Mouse (Mus musculus): ENCODE results near the gene Gapdh. TPM values are rescaled to one million over a fixed set of nuclear protein-coding genes. Genes with fewer than 3 reads are reported as not detected.

Gene Gapdh
- polyA plus RNA-seq, 1 experiment = 5,061 TPM

DNA sequence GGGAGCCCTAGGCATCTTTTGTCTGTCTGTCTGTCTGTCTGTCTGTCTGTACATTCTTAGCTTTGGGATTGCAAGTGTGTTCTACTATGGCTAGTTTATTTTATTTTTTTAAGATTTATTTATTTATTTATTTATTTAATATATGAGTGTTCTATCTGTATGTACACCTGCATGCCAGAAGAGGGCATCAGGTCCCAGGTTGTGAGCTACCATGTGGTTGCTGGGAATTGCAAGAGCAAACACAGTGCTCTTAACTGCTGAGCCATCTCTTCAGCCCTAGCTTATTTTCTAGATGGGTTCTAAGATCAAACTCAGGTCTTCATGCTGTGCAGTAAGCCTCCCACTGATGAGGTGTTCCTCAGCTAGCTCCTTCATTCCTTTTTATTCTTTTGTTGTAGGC lies 11.7 kb downstream of the Gapdh start:
- Histone ChIP-seq H3K4me3 (replicated peaks; ENCODE audit: insufficient read depth, low read depth, low read length) (no peak overlapping the region), H3K27me3 (ENCODE audit: control insufficient read depth, insufficient read depth, low read length) (no peaks in the 10 kb centered on the region), H3K27ac (ENCODE audit: insufficient read depth, low read length) (no peak overlapping the region), H3K4me1 (ENCODE audit: control insufficient read depth, insufficient read depth, low read length) (peaks cover 3% of the 10 kb centered on the region)
- DNase-seq = peak in 1 of 2 experiments; percentile 41
- TF ChIP-seq POLR2A (IDR thresholded peaks at IDR 0.05; ENCODE audit: borderline replicate concordance, insufficient read depth, low read length) (no peak), CTCF (IDR thresholded peaks at IDR 0.05; ENCODE audit: borderline replicate concordance, insufficient read depth, low read depth, low read length) (peak; percentile 57)

- no peak overlapping the region for H3K27ac ChIP-seq (ENCODE audit: insufficient read depth, low read length)
- H3K27me3 ChIP-seq (ENCODE audit: control insufficient read depth, insufficient read depth, low read length) = no peaks in the 10 kb centered on the region
- 85% methylated on average over 4 of the region's 4 CpGs for WGBS
- H3K4me1 ChIP-seq (ENCODE audit: control insufficient read depth, insufficient read depth, low read length) = peaks cover 10% of the 10 kb centered on the region
- no peak for DNase-seq
- no peak overlapping the region for H3K4me3 ChIP-seq (replicated peaks; ENCODE audit: insufficient read depth, low read depth, low read length)
- no peak for TF ChIP-seq POLR2A (IDR thresholded peaks at IDR 0.05; ENCODE audit: borderline replicate concordance, insufficient read depth, low read length)
- TF ChIP-seq CTCF (IDR thresholded peaks at IDR 0.05; ENCODE audit: borderline replicate concordance, insufficient read depth, low read depth, low read length) = no peak
Measured at GRCm38 (mm10) chr6:125153682-125154081, 12.6 kb downstream of the Gapdh start.

DNA sequence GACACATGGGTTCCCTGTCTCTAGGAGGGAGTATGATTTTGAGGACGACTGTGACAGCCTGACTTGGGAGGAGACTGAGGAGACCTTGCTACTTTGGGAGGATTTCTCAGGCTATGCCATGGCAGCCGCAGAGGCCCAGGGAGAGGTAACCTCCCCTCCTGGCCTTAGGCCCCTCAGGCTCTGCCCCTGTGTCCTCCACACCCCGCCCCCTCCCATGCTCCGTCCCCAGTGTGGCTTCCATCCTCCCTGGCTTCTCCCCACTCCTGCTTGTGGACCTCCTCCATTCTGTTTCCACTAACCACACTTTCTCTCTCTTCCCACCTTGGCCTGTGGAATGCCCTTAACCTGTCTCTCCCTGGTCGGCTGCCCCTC lies 13.3 kb downstream of the Gapdh start:
- no peak overlapping the region for H3K4me3 ChIP-seq (replicated peaks; ENCODE audit: insufficient read depth, low read depth, low read length)
- no peak for TF ChIP-seq CTCF (IDR thresholded peaks at IDR 0.05; ENCODE audit: borderline replicate concordance, insufficient read depth, low read depth, low read length)
- no peak for TF ChIP-seq POLR2A (IDR thresholded peaks at IDR 0.05; ENCODE audit: borderline replicate concordance, insufficient read depth, low read length)
- no peak for DNase-seq
- 82% methylated on average over 5 of the region's 5 CpGs for WGBS
- no peaks in the 10 kb centered on the region for H3K27me3 ChIP-seq (ENCODE audit: control insufficient read depth, insufficient read depth, low read length)
- no peak overlapping the region for H3K27ac ChIP-seq (ENCODE audit: insufficient read depth, low read length)
- H3K4me1 ChIP-seq (ENCODE audit: control insufficient read depth, insufficient read depth, low read length) = peaks cover 16% of the 10 kb centered on the region

DNA sequence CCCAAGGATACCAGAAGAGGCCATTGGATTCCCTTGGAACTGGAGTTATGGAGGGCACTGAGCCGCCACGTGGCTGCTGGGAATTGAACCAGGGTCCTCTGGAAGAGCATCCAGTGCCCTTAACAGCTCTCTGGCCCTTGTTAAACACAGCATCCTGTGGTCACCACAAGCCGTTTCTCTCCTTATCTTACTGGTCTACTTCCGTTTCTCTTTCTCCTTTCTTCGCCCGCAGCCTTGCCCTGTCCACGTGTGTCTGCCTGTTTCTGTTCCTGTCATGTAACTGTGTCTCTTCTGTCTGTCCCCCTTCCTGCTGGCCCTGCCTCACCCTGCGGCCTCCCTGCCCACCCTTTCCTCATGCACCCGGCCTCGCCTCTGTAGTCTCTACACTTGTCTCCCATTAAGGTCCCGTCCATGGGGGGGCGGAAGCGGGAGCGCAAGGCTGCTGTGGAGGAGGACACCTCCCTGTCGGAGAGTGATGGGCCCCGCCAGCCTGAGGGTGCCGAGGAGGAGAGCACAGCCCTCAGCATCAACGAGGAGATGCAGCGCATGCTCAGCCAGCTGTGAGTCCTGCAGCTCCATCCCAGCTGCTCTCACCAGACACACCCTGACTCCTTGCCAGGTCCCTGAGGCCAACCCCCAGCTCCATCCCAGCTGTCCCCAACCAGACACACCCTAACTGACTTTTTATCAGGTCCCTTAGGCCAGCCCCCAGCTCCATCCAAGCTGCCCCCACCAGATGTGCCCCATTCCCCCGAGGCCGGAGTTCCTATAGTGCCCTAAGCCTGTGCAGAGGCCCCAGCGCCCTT lies 13.9 kb downstream of the Gapdh start:
- Histone ChIP-seq H3K4me3 (replicated peaks; ENCODE audit: insufficient read depth, low read depth, low read length) (no peak overlapping the region), H3K27ac (ENCODE audit: insufficient read depth, low read length) (no peak overlapping the region), H3K27me3 (ENCODE audit: control insufficient read depth, insufficient read depth, low read length) (no peaks in the 10 kb centered on the region), H3K4me1 (ENCODE audit: control insufficient read depth, insufficient read depth, low read length) (peaks cover 20% of the 10 kb centered on the region)
- DNase-seq = no peak
- no peak for TF ChIP-seq POLR2A (IDR thresholded peaks at IDR 0.05; ENCODE audit: borderline replicate concordance, insufficient read depth, low read length)
- no peak for TF ChIP-seq CTCF (IDR thresholded peaks at IDR 0.05; ENCODE audit: borderline replicate concordance, insufficient read depth, low read depth, low read length)
- WGBS = 70% methylated on average over 22 of the region's 22 CpGs

DNA sequence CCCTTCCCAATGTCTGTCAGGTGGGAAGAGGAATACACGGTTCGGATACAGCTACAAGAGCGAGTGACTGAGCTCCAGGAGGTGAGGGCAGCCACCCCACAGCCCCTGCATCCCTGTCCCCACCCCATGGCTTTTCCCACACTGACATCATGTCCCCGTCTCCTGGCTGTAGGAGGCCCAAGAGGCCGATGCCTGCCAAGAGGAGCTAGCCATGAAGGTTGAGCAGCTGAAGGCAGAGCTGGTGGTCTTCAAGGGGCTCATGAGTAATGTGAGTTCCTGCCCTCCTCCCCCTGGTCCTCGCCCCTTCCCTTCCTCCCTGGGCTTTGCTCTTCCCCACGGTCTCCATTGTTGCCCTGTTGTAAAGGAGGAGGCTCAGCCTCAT lies 16.7 kb downstream of the Gapdh start:
- Histone ChIP-seq H3K27ac (ENCODE audit: insufficient read depth, low read length) (peak overlapping the region; percentile 89), H3K4me1 (ENCODE audit: control insufficient read depth, insufficient read depth, low read length) (peaks cover 28% of the 10 kb centered on the region), H3K4me3 (replicated peaks; ENCODE audit: insufficient read depth, low read depth, low read length) (no peak overlapping the region), H3K27me3 (ENCODE audit: control insufficient read depth, insufficient read depth, low read length) (no peaks in the 10 kb centered on the region)
- WGBS = 18% methylated on average over 7 of the region's 7 CpGs
- no peak for TF ChIP-seq POLR2A (IDR thresholded peaks at IDR 0.05; ENCODE audit: borderline replicate concordance, insufficient read depth, low read length)
- TF ChIP-seq CTCF (IDR thresholded peaks at IDR 0.05; ENCODE audit: borderline replicate concordance, insufficient read depth, low read depth, low read length) = no peak
- DNase-seq = no peak

- TF ChIP-seq POLR2A (IDR thresholded peaks at IDR 0.05; ENCODE audit: borderline replicate concordance, insufficient read depth, low read length) (no peak), CTCF (IDR thresholded peaks at IDR 0.05; ENCODE audit: borderline replicate concordance, insufficient read depth, low read depth, low read length) (no peak)
- H3K4me3 ChIP-seq (replicated peaks; ENCODE audit: insufficient read depth, low read depth, low read length) = peak overlapping the region; percentile 72
- peak overlapping the region; percentile 89 for H3K27ac ChIP-seq (ENCODE audit: insufficient read depth, low read length)
- DNase-seq = peak; percentile 55 to 57
- H3K27me3 ChIP-seq (ENCODE audit: control insufficient read depth, insufficient read depth, low read length) = no peaks in the 10 kb centered on the region
- peaks cover 28% of the 10 kb centered on the region for H3K4me1 ChIP-seq (ENCODE audit: control insufficient read depth, insufficient read depth, low read length)
- WGBS = 8% methylated on average over 16 of the region's 16 CpGs
Measured at GRCm38 (mm10) chr6:125148926-125149568, 17.2 kb downstream of the Gapdh start.

DNA sequence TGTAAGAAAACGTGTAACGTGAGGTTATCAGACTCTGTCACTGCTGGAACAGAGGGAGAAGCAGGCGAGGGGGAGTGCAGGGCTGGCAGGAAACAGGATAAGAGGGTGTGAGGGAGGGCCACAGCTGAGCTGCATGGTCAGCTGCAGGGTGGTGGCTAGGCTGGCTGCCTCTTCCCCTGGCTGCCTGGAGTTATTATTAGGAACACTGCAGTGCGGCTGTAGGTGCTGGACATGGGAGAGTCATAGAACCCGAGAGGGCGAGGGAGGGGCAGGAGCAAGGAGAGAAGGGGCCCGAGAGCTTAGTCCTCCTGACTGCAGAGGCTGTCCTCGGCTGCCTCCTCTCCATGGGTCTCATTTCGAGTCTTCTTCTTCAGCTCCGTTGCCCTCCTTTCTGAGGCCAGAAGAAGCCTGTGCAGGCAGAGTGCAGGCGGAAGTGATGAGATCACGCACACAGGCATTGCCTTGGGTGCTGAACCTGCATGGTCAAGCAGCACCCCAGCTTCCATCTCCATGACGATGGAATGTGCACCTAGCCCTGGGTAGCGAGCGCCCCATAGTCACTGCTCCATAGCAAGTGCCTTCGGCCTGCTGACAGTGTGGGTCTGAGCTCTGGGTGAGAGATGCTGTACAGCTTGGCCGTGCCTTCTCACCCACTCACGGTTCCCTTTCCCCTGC lies 17.9 kb downstream of the Gapdh start:
- Histone ChIP-seq H3K27ac (ENCODE audit: insufficient read depth, low read length) (peak overlapping the region; percentile 89), H3K4me1 (ENCODE audit: control insufficient read depth, insufficient read depth, low read length) (peaks cover 28% of the 10 kb centered on the region), H3K27me3 (ENCODE audit: control insufficient read depth, insufficient read depth, low read length) (no peaks in the 10 kb centered on the region), H3K4me3 (replicated peaks; ENCODE audit: insufficient read depth, low read depth, low read length) (peak overlapping the region; percentile 72)
- DNase-seq = peak; percentile 65 to 72
- WGBS = 8% methylated on average over 18 of the region's 18 CpGs
- TF ChIP-seq CTCF (IDR thresholded peaks at IDR 0.05; ENCODE audit: borderline replicate concordance, insufficient read depth, low read depth, low read length) = no peak
- peak; percentile 8; the same call in 1 of the 2 replicates for TF ChIP-seq POLR2A (IDR thresholded peaks at IDR 0.05; ENCODE audit: borderline replicate concordance, insufficient read depth, low read length)

All from cerebellum, adult 2 months (tissue).